Mouse (Mus musculus) kidney, adult 8-10 months (tissue): ENCODE measurements around the gene Dcaf11.

Source experiments
- DNase-seq, 2 experiments: peaks; one replicate each; pipeline ENCODE4 v3.0.0; 2022

Gene Dcaf11

GRCm38 (mm10) chr14:55559799-55560201 lies at the start of gene Dcaf11:
Gene Dcaf11, plus strand, starts transcription at chr14:55560006.
- DNase-seq: peak; percentile 95 to 97

- no peak for DNase-seq
Measured at GRCm38 (mm10) chr14:55510125-55510731, 49.6 kb upstream of the Dcaf11 start, which contains the start of gene Cpne6. Gene Cpne6, plus strand, starts transcription at chr14:55510445.

GRCm38 (mm10) chr14:55511037-55511436 lies 48.8 kb upstream of the Dcaf11 start:
- no peak for DNase-seq

GRCm38 (mm10) chr14:55513927-55514326 lies 45.9 kb upstream of the Dcaf11 start:
- DNase-seq: no peak

- DNase-seq: no peak
Measured at GRCm38 (mm10) chr14:55515846-55516245, 44.0 kb upstream of the Dcaf11 start.

- no peak for DNase-seq
Measured at GRCm38 (mm10) chr14:55518897-55519296, 40.9 kb upstream of the Dcaf11 start.

- DNase-seq: no peak
Measured at GRCm38 (mm10) chr14:55519604-55520003, 40.2 kb upstream of the Dcaf11 start.

- DNase-seq: no peak
Measured at GRCm38 (mm10) chr14:55520451-55521361, 39.1 kb upstream of the Dcaf11 start.

GRCm38 (mm10) chr14:55524062-55524461 lies 35.7 kb upstream of the Dcaf11 start:
- DNase-seq: no peak

GRCm38 (mm10) chr14:55524785-55525184 lies 35.0 kb upstream of the Dcaf11 start, which contains the start of gene Nrl:
Gene Nrl, minus strand, starts transcription at chr14:55524981.
- no peak for DNase-seq

- DNase-seq: no peak
Measured at GRCm38 (mm10) chr14:55526674-55527073, 33.1 kb upstream of the Dcaf11 start.

GRCm38 (mm10) chr14:55527940-55528339 lies 31.9 kb upstream of the Dcaf11 start:
- DNase-seq: peak; percentile 31 to 56

GRCm38 (mm10) chr14:55536116-55536745 lies 23.6 kb upstream of the Dcaf11 start:
- DNase-seq: peak in 1 of 2 experiments; percentile 52

GRCm38 (mm10) chr14:55540067-55540786 lies 19.6 kb upstream of the Dcaf11 start, which contains the start of gene Pck2:
Gene Pck2, plus strand, starts transcription at chr14:55540266.
- DNase-seq: peak; percentile 88 to 90

- peak; percentile 66 to 71 for DNase-seq
Measured at GRCm38 (mm10) chr14:55540787-55541321, 19.0 kb upstream of the Dcaf11 start.

GRCm38 (mm10) chr14:55542268-55542667 lies 17.5 kb upstream of the Dcaf11 start:
- DNase-seq: no peak

- DNase-seq: no peak
Measured at GRCm38 (mm10) chr14:55544334-55544733, 15.5 kb upstream of the Dcaf11 start.

- no peak for DNase-seq
Measured at GRCm38 (mm10) chr14:55550191-55550590, 9.6 kb upstream of the Dcaf11 start.

GRCm38 (mm10) chr14:55551347-55551746 lies 8.5 kb upstream of the Dcaf11 start:
- no peak for DNase-seq

- DNase-seq: no peak
Measured at GRCm38 (mm10) chr14:55551794-55552193, 8.0 kb upstream of the Dcaf11 start.

- no peak for DNase-seq
Measured at GRCm38 (mm10) chr14:55554635-55555034, 5.2 kb upstream of the Dcaf11 start.

- DNase-seq: no peak
Measured at GRCm38 (mm10) chr14:55555788-55556187, 4.0 kb upstream of the Dcaf11 start.
